Mouse (Mus musculus): ENCODE measurements around the gene Tmod1. TPM values are rescaled to one million over a fixed set of nuclear protein-coding genes. Genes with fewer than 3 reads are reported as not detected.

The Tmod1 gene
- polyA plus RNA-seq, 1 experiment, result 5.2 TPM

GRCm38 (mm10) chr4:46076892-46077291 is 38.2 kb downstream of the Tmod1 start:
- Histone ChIP-seq H3K36me3 (ENCODE audit: control insufficient read depth, insufficient read depth, low read length) (no peaks in the 10 kb centered on the region), H3K27ac (ENCODE audit: insufficient read depth, low read length) (no peak overlapping the region), H3K4me3 (ENCODE audit: extremely low read depth, insufficient read depth, insufficient read length) (no peak overlapping the region), H3K4me1 (ENCODE audit: control insufficient read depth, insufficient read depth, insufficient read length) (no peaks in the 10 kb centered on the region), H3K27me3 (ENCODE audit: control insufficient read depth, insufficient read depth, low read length) (no peaks in the 10 kb centered on the region)
- 61% methylated on average over 2 of the region's 2 CpGs for WGBS
- no peak for DNase-seq (ENCODE audit: low read depth in 1 of 2, low spot score in 2 of 2)
- no peak for TF ChIP-seq POLR2A (IDR thresholded peaks at IDR 0.05; ENCODE audit: low read depth, low read length)
- no peak for TF ChIP-seq CTCF (IDR thresholded peaks at IDR 0.05; ENCODE audit: extremely low read depth, insufficient read depth, insufficient read length, insufficient replicate concordance)

DNA sequence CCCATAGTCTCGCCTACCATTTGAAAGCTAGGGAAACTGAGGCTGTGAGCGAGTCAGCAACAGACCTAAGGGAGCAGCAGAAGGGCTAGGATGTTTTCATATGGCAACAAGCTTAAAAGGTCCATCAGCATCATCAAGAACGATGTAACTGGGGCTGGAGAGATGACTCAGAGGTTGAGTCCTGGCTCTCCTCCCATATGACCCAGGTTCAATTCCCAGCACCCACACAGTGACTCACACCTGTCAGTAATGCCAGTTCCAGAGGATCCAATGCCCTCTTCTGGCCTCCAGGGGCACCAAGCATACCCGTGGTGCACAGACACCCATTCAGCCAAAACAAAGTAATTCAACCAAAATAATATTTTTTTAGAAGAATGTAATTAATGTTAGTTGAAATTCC is 41.5 kb downstream of the Tmod1 start:
- no peak overlapping the region for H3K27ac ChIP-seq (ENCODE audit: insufficient read depth, low read length)
- no peaks in the 10 kb centered on the region for H3K36me3 ChIP-seq (ENCODE audit: control insufficient read depth, insufficient read depth, low read length)
- no peak overlapping the region for H3K4me3 ChIP-seq (ENCODE audit: extremely low read depth, insufficient read depth, insufficient read length)
- no peak for DNase-seq (ENCODE audit: low read depth in 1 of 2, low spot score in 2 of 2)
- no peak for TF ChIP-seq POLR2A (IDR thresholded peaks at IDR 0.05; ENCODE audit: low read depth, low read length)
- no peak for TF ChIP-seq CTCF (IDR thresholded peaks at IDR 0.05; ENCODE audit: extremely low read depth, insufficient read depth, insufficient read length, insufficient replicate concordance)
- no peaks in the 10 kb centered on the region for H3K4me1 ChIP-seq (ENCODE audit: control insufficient read depth, insufficient read depth, insufficient read length)
- no peaks in the 10 kb centered on the region for H3K27me3 ChIP-seq (ENCODE audit: control insufficient read depth, insufficient read depth, low read length)
- 92% methylated on average over 4 of the region's 4 CpGs for WGBS

GRCm38 (mm10) chr4:46082555-46082954 is 43.8 kb downstream of the Tmod1 start:
- no peak overlapping the region for H3K4me3 ChIP-seq (ENCODE audit: extremely low read depth, insufficient read depth, insufficient read length)
- 85% methylated on average over 11 of the region's 11 CpGs for WGBS
- TF ChIP-seq CTCF (IDR thresholded peaks at IDR 0.05; ENCODE audit: extremely low read depth, insufficient read depth, insufficient read length, insufficient replicate concordance) (no peak), POLR2A (IDR thresholded peaks at IDR 0.05; ENCODE audit: low read depth, low read length) (no peak)

GRCm38 (mm10) chr4:46084416-46085172 is 45.9 kb downstream of the Tmod1 start:
- no peak for TF ChIP-seq POLR2A (IDR thresholded peaks at IDR 0.05; ENCODE audit: low read depth, low read length)
- TF ChIP-seq CTCF (IDR thresholded peaks at IDR 0.05; ENCODE audit: extremely low read depth, insufficient read depth, insufficient read length, insufficient replicate concordance), result no peak
- no peaks in the 10 kb centered on the region for H3K36me3 ChIP-seq (ENCODE audit: control insufficient read depth, insufficient read depth, low read length)
- peaks cover 7% of the 10 kb centered on the region; the same call in 1 of the 2 replicates for H3K4me1 ChIP-seq (ENCODE audit: control insufficient read depth, insufficient read depth, insufficient read length)
- H3K27ac ChIP-seq (ENCODE audit: insufficient read depth, low read length), result no peak overlapping the region
- DNase-seq (ENCODE audit: low read depth in 1 of 2, low spot score in 2 of 2), result no peak
- 93% methylated on average over 9 of the region's 9 CpGs for WGBS
- H3K4me3 ChIP-seq (ENCODE audit: extremely low read depth, insufficient read depth, insufficient read length), result no peak overlapping the region
- H3K27me3 ChIP-seq (ENCODE audit: control insufficient read depth, insufficient read depth, low read length), result no peaks in the 10 kb centered on the region

More at GRCm38 (mm10) chr4:46082555-46082954, 43.8 kb downstream of the Tmod1 start:
- no peaks in the 10 kb centered on the region for H3K36me3 ChIP-seq (ENCODE audit: control insufficient read depth, insufficient read depth, low read length)
- H3K27me3 ChIP-seq (ENCODE audit: control insufficient read depth, insufficient read depth, low read length), result no peaks in the 10 kb centered on the region
- H3K4me1 ChIP-seq (ENCODE audit: control insufficient read depth, insufficient read depth, insufficient read length), result peaks cover 7% of the 10 kb centered on the region; the same call in 1 of the 2 replicates
- no peak overlapping the region for H3K27ac ChIP-seq (ENCODE audit: insufficient read depth, low read length)
- no peak for DNase-seq (ENCODE audit: low read depth in 1 of 2, low spot score in 2 of 2)

- 83% methylated on average over 9 of the region's 9 CpGs for WGBS
- DNase-seq (ENCODE audit: low read depth in 1 of 2, low spot score in 2 of 2), result no peak
- Histone ChIP-seq H3K27me3 (ENCODE audit: control insufficient read depth, insufficient read depth, low read length) (no peaks in the 10 kb centered on the region), H3K4me3 (ENCODE audit: extremely low read depth, insufficient read depth, insufficient read length) (no peak overlapping the region), H3K36me3 (ENCODE audit: control insufficient read depth, insufficient read depth, low read length) (no peaks in the 10 kb centered on the region), H3K27ac (ENCODE audit: insufficient read depth, low read length) (no peak overlapping the region), H3K4me1 (ENCODE audit: control insufficient read depth, insufficient read depth, insufficient read length) (peaks cover 7% of the 10 kb centered on the region; the same call in 1 of the 2 replicates)
- no peak for TF ChIP-seq POLR2A (IDR thresholded peaks at IDR 0.05; ENCODE audit: low read depth, low read length)
- no peak for TF ChIP-seq CTCF (IDR thresholded peaks at IDR 0.05; ENCODE audit: extremely low read depth, insufficient read depth, insufficient read length, insufficient replicate concordance)
These were observed 46.6 kb downstream of the Tmod1 start for GRCm38 (mm10) chr4:46085223-46085811.

GRCm38 (mm10) chr4:46086718-46087426 is 48.1 kb downstream of the Tmod1 start:
- Histone ChIP-seq H3K4me1 (ENCODE audit: control insufficient read depth, insufficient read depth, insufficient read length) (peaks cover 7% of the 10 kb centered on the region; the same call in 1 of the 2 replicates), H3K27ac (ENCODE audit: insufficient read depth, low read length) (no peak overlapping the region)
- TF ChIP-seq POLR2A (IDR thresholded peaks at IDR 0.05; ENCODE audit: low read depth, low read length), result no peak
- no peak for TF ChIP-seq CTCF (IDR thresholded peaks at IDR 0.05; ENCODE audit: extremely low read depth, insufficient read depth, insufficient read length, insufficient replicate concordance)

More at GRCm38 (mm10) chr4:46086718-46087426, 48.1 kb downstream of the Tmod1 start:
- Histone ChIP-seq H3K36me3 (ENCODE audit: control insufficient read depth, insufficient read depth, low read length) (no peaks in the 10 kb centered on the region), H3K27me3 (ENCODE audit: control insufficient read depth, insufficient read depth, low read length) (no peaks in the 10 kb centered on the region), H3K4me3 (ENCODE audit: extremely low read depth, insufficient read depth, insufficient read length) (no peak overlapping the region)
- 22% methylated on average over 18 of the region's 18 CpGs for WGBS
- DNase-seq (ENCODE audit: low read depth in 1 of 2, low spot score in 2 of 2), result no peak

Data from spleen, adult 2 months (tissue).